Mouse (Mus musculus) adrenal gland, adult (tissue): ENCODE measurements around the gene BC049762.

Experiments
- DNase-seq, 2 experiments: peaks; one replicate each; pipeline ENCODE4 v3.0.0; 2022 to 2023; ENCODE audit warnings: low spot score in 1 of 2; ENCODE audit not compliant: inconsistent age in 2 of 2

BC049762 gene

GRCm38 (mm10) chr11:51262342-51263285, at the start of gene BC049762:
TSS of gene BC049762 (minus strand) at chr11:51263046.
- peak; percentile 99 for DNase-seq

GRCm38 (mm10) chr11:51311846-51312245, 49.0 kb upstream of the BC049762 start:
- DNase-seq: no peak

- DNase-seq: no peak
Observed at GRCm38 (mm10) chr11:51308306-51308705, 45.5 kb upstream of the BC049762 start.

GRCm38 (mm10) chr11:51303981-51304553, 41.2 kb upstream of the BC049762 start:
- DNase-seq: no peak

GRCm38 (mm10) chr11:51302396-51302795, 39.5 kb upstream of the BC049762 start:
- peak in 1 of 2 experiments; percentile 81 for DNase-seq

GRCm38 (mm10) chr11:51298691-51299090, 35.8 kb upstream of the BC049762 start:
- peak; percentile 30 to 85 for DNase-seq

- DNase-seq: no peak
Observed at GRCm38 (mm10) chr11:51295742-51296141, 32.9 kb upstream of the BC049762 start.

- no peak for DNase-seq
Observed at GRCm38 (mm10) chr11:51293956-51294530, 31.2 kb upstream of the BC049762 start.

- DNase-seq: peak; percentile 62 to 82
Observed at GRCm38 (mm10) chr11:51290066-51290955, 27.5 kb upstream of the BC049762 start.

GRCm38 (mm10) chr11:51289564-51290041, 26.8 kb upstream of the BC049762 start, which contains the start of gene Col23a1:
TSS of gene Col23a1 (plus strand) at chr11:51289920.
- peak; percentile 78 to 94 for DNase-seq

- no peak for DNase-seq
Observed at GRCm38 (mm10) chr11:51274418-51274817, 11.6 kb upstream of the BC049762 start.

- DNase-seq: peak in 1 of 2 experiments; percentile 73
Observed at GRCm38 (mm10) chr11:51265326-51265725, 2.5 kb upstream of the BC049762 start.

- peak; percentile 49 to 86 for DNase-seq
Observed at GRCm38 (mm10) chr11:51264352-51264751, 1.5 kb upstream of the BC049762 start.

GRCm38 (mm10) chr11:51263286-51263831, 513 bp upstream of the BC049762 start:
- no peak for DNase-seq

GRCm38 (mm10) chr11:51261680-51262219, 1.1 kb downstream of the BC049762 start, which contains the start of gene Clk4:
TSS of gene Clk4 (plus strand) at chr11:51261730.
- no peak for DNase-seq

GRCm38 (mm10) chr11:51257006-51257405, 5.8 kb downstream of the BC049762 start:
- DNase-seq: no peak

- no peak for DNase-seq
Observed at GRCm38 (mm10) chr11:51242897-51243296, 19.9 kb downstream of the BC049762 start.

GRCm38 (mm10) chr11:51234626-51235025, 28.2 kb downstream of the BC049762 start:
- no peak for DNase-seq

GRCm38 (mm10) chr11:51227104-51227503, 35.7 kb downstream of the BC049762 start:
- DNase-seq: no peak

GRCm38 (mm10) chr11:51220308-51220707, 42.5 kb downstream of the BC049762 start, which contains the start of gene Gm12569:
TSS of gene Gm12569 (plus strand) at chr11:51220473.
- no peak for DNase-seq
